Mouse (Mus musculus) natural killer cell, adult 2 months (primary cell): ENCODE measurements around the gene Vmn2r82.
"Not testable (repeated sequence)": the region's sequence is repeated elsewhere in the genome, so short reads cannot be mapped to it uniquely, and the experiment has no call there.

Source experiments
- DNase-seq, 2 experiments: peaks; one replicate each; pipeline ENCODE4 v3.0.0; 2022; ENCODE audit warnings: low spot score in 2 of 2

The Vmn2r82 gene

GRCm38 (mm10) chr10:79356220-79356619 is at the start of gene Vmn2r82:
Gene Vmn2r82 (plus strand): TSS chr10:79356520.
- DNase-seq: not testable (repeated sequence)

DNA sequence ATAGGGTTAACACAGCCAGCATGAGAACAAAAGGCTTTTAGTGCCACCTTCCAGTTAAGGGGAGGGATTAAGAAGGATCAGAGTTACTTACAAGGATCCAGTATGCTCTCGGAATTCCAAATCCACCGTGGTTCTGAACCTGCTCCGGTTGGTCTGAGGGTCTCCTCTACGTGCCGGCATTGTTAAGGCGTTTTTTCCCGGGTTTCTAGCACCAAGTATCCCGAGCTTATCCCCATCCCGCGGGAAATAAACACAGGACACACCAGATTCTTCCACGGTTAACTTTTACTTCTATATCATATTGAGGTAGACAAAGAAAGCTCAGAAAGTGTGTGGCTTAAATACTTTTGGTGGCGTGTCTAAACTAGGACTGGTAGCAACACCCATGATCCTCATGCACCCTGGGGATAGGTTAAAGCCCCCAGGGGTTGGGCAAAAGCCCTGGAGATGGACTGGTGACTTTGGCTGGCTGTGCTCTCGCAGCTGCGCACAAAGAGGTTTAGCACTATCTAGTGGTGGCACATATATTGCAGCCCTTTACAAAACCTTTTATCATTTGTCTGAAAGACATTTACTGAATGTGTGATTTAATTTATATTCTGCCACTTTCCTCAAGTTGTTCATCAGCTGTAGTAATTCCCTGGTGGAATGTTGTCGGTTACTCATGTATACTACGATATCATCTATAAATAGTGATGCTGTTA is 34.1 kb upstream of the Vmn2r82 start:
- DNase-seq: not testable (repeated sequence)

DNA sequence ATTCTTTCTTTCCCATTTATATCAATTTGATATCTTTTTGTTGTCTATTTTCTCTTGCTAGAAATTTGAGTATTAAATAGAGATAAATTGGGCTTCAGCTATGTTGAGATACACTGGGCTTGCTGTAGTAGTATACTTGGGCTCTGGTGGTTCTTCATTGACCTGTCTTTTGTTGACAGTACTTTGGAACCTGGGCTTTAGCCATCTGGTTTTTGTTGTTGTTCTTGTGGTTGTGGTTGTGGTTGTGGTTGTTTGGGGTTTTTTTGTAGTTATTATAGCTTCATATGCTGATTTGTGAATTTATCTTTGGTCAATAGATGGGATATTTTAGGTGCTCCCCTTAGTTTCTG is 33.6 kb upstream of the Vmn2r82 start:
- DNase-seq: no peak

- not testable (repeated sequence) for DNase-seq
Observed at GRCm38 (mm10) chr10:79399946-79400700, 43.8 kb downstream of the Vmn2r82 start.

- DNase-seq: peak; percentile 46 to 60
Observed at GRCm38 (mm10) chr10:79417142-79417771, 60.9 kb downstream of the Vmn2r82 start.

DNA sequence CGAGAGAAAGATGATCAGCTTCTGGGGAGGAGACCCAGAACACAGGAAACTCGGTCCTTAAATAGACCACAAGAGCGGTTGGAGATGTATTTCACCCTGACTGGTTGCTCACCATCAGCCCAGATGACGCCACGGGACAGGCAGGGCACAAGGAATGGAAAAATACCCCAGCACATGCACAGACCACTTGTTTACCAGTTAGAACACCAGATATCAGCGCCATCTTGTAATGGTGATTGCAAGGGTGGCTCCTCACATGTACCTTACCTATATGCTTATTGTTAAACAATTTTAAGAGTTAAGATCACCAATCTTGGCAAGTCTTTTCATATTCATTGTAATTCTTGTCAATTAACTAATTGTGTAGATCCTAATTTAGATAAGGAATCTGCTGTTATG is 61.5 kb downstream of the Vmn2r82 start:
- peak; percentile 2 to 3 for DNase-seq

GRCm38 (mm10) chr10:79435141-79435820 is 79.0 kb downstream of the Vmn2r82 start:
- DNase-seq: not testable (repeated sequence)
